ENCODE assay signal across 9 mouse cellular contexts in the genomic region with DNA sequence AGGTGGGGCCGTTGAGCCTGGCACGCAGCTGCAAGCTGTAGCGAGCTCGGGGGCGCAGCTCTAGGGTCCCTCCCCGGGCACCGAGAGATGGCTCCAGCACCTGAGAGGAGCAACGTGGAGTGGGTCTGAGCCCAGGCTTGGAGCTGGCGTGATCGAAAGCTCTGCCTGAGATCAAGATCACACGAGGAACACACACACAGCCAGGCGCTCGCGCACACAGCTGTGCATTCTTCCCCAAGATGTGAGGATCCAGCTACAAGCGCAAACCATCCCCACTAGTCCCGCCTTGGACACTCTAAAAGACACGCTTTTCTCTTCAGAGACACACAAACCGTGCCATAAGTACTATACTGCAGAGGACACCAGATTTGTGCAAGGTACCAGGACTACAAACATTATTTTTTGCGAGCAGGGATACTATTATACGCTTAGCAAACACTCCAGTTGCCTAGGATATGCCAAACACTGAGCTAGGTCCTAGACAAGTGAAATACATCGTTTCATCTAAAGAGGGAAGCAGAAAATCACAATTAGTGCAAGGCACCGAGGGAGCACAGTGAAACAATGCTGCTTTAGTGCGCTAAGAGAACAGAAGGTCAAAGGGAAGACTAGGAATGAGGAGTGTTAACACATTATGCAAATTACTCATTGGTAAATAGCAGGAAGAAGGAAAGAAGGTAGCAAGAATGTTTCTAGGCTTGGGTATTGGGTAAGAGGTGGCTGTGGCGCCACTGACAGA. TPM values are rescaled to one million over a fixed set of nuclear protein-coding genes. Genes with fewer than 3 reads are reported as not detected.
A peak's percentile ranks its signal among the peaks of the same experiment; 100 is the strongest.
DNase-seq lines count a peak whose midpoint lies in the region; ATAC-seq and TF ChIP-seq lines count a peak whose summit lies in the region.
"Had no signal": no experiment of that assay in that cellular context is flagged by ENCODE, and none has a peak within 500 bp of the region (broad histone marks: within the 10 kb centered on the region; RNA-seq: fewer than 3 reads in every experiment).

No protein-coding gene starts in this region.

- no peaks in the 10 kb centered on the region for H3K27me3 ChIP-seq in heart, embryonic 11.5 days (ENCODE audit: control insufficient read depth, insufficient read depth, low read length)
- H3K27me3 ChIP-seq in hindbrain, embryonic 15.5 days = no peaks in the 10 kb centered on the region
- H3K27me3 ChIP-seq in midbrain, embryonic 13.5 days = peaks cover 9% of the 10 kb centered on the region

- TF ChIP-seq POLR2A in brain, embryonic 14.5 days (IDR thresholded peaks at IDR 0.05; ENCODE audit: borderline replicate concordance, extremely low read depth, insufficient read depth, insufficient read length, poor library complexity, severe bottlenecking) = no peak

- H3K4me2 ChIP-seq in heart, embryonic 11.5 days = peak overlapping the region; percentile 61
- peak overlapping the region; percentile 80 for H3K4me2 ChIP-seq in hindbrain, embryonic 15.5 days
- peak overlapping the region; percentile 72 for H3K4me2 ChIP-seq in midbrain, embryonic 13.5 days (replicated peaks)

- no peaks in the 10 kb centered on the region for H3K9me3 ChIP-seq in heart, embryonic 11.5 days (replicated peaks; ENCODE audit: control insufficient read depth, low read length)
- no peaks in the 10 kb centered on the region for H3K9me3 ChIP-seq in hindbrain, embryonic 15.5 days
- H3K9me3 ChIP-seq in midbrain, embryonic 13.5 days = no peaks in the 10 kb centered on the region

- no peaks in the 10 kb centered on the region for H3K36me3 ChIP-seq in heart, embryonic 11.5 days (ENCODE audit: control insufficient read depth, insufficient read depth, low read length)
- no peaks in the 10 kb centered on the region for H3K36me3 ChIP-seq in hindbrain, embryonic 15.5 days
- no peaks in the 10 kb centered on the region for H3K36me3 ChIP-seq in midbrain, embryonic 13.5 days

- peak overlapping the region; percentile 40 for H3K9ac ChIP-seq in heart, embryonic 11.5 days (ENCODE audit: low read depth, low read length)
- peak overlapping the region; percentile 47 for H3K9ac ChIP-seq in hindbrain, embryonic 15.5 days
- peak overlapping the region; percentile 63 for H3K9ac ChIP-seq in midbrain, embryonic 13.5 days (replicated peaks)

- TF ChIP-seq CTCF in brain, embryonic 14.5 days (IDR thresholded peaks at IDR 0.05; ENCODE audit: borderline replicate concordance, extremely low read depth, insufficient read depth, insufficient read length) = no peak

- H3K4me3 ChIP-seq in heart, embryonic 11.5 days (ENCODE audit: low read depth, low read length) = peak overlapping the region; percentile 26
- H3K4me3 ChIP-seq in hindbrain, embryonic 15.5 days = peak overlapping the region; percentile 41
- peak overlapping the region; percentile 42 for H3K4me3 ChIP-seq in midbrain, embryonic 13.5 days (replicated peaks)

- ATAC-seq in heart, embryonic 11.5 days (replicated peaks; ENCODE audit: insufficient number of reproducible peaks, low FRiP score, low TSS enrichment) = peak; percentile 24; the same call in 1 of the 2 replicates
- ATAC-seq in hindbrain, embryonic 15.5 days (ENCODE audit: low FRiP score, low read depth) = peak; percentile 47
- peak; percentile 62; the same call in 1 of the 2 replicates for ATAC-seq in midbrain, embryonic 13.5 days
- ATAC-seq in megakaryocyte, adult 5-6 weeks (ENCODE audit: poor library complexity, severe bottlenecking) = no peak

- DNase-seq in heart, postnatal 4 days = no peak
- DNase-seq in brain, embryonic 14.5 days (ENCODE audit: low read depth) = peak; percentile 38
- no peak for DNase-seq in Muller cell, postnatal 12 days (ENCODE audit: inconsistent ontology term)
- DNase-seq in urinary bladder, postnatal 36 days (ENCODE audit: low spot score in 2 of 2) = no peak

- no peak overlapping the region for H3K27ac ChIP-seq in heart, embryonic 11.5 days (ENCODE audit: low read depth, low read length)
- H3K27ac ChIP-seq in hindbrain, embryonic 15.5 days (replicated peaks) = 0 out of 2 replicates have a peak overlapping the region, but pooled peaks have one; percentile 22
- H3K27ac ChIP-seq in midbrain, embryonic 13.5 days = no peak overlapping the region

- peaks cover 7% of the 10 kb centered on the region; the same call in 1 of the 2 replicates for H3K4me1 ChIP-seq in heart, embryonic 11.5 days (ENCODE audit: control insufficient read depth, insufficient read depth, low read length)
- H3K4me1 ChIP-seq in hindbrain, embryonic 15.5 days (replicated peaks) = peaks cover 14% of the 10 kb centered on the region
- peaks cover 17% of the 10 kb centered on the region for H3K4me1 ChIP-seq in midbrain, embryonic 13.5 days (replicated peaks)

- WGBS in heart, embryonic 11.5 days (ENCODE audit: insufficient replicate concordance) = 33% methylated on average over 24 of the region's 24 CpGs
- WGBS in hindbrain, embryonic 15.5 days = 9% methylated on average over 24 of the region's 24 CpGs
- WGBS in midbrain, embryonic 13.5 days = 18% methylated on average over 24 of the region's 24 CpGs

RNA-seq across cellular contexts. Expression of a gene that starts 9.4 kb away (rescaled TPM):
- 169 and 179 TPM in 2 replicates for polyA plus RNA-seq in heart, embryonic 11.5 days (2014; fragmentation: Nextera tagmentation; extraction: Ambion mirVana)
- total RNA-seq in heart, postnatal 4 days (2021) = 10 to 100 TPM; 68.2 to 73.1 TPM
- 54.5 and 108 TPM in 2 replicates for polyA plus RNA-seq in brain, embryonic 14.5 days (2012; rRNA removed)
- 42.2 and 62.1 TPM in 2 replicates for polyA plus RNA-seq in hindbrain, embryonic 15.5 days (2015; fragmentation: Nextera tagmentation; extraction: Ambion mirVana)
- 105 TPM in 2 replicates for polyA plus RNA-seq in midbrain, embryonic 13.5 days (2015; fragmentation: Nextera tagmentation; extraction: Ambion mirVana)
- total RNA-seq in megakaryocyte, adult 5-6 weeks (2015) = 47.3 and 47.8 TPM in 2 replicates
- 81.0 and 83.9 TPM in 2 replicates for total RNA-seq in megakaryocyte, adult 5-6 weeks (2017)

RNA-seq across cellular contexts. Expression of a gene that starts 10.7 kb away (rescaled TPM):
- 3.7 and 4.4 TPM in 2 replicates for polyA plus RNA-seq in heart, embryonic 11.5 days (2014; fragmentation: Nextera tagmentation; extraction: Ambion mirVana)
- under 1 TPM in 1 of 2 experiments, not detected in 1; 0.14 TPM for total RNA-seq in heart, postnatal 4 days (2021)
- polyA plus RNA-seq in brain, embryonic 14.5 days (2012; rRNA removed) = 0.08 and 0.26 TPM in 2 replicates
- polyA plus RNA-seq in hindbrain, embryonic 15.5 days (2015; fragmentation: Nextera tagmentation; extraction: Ambion mirVana) = 0.14 and 0.27 TPM in 2 replicates
- polyA plus RNA-seq in midbrain, embryonic 13.5 days (2015; fragmentation: Nextera tagmentation; extraction: Ambion mirVana) = 0.19 TPM in 2 replicates
- 0.36 TPM in 1 of 2 replicates, not detected in the other for total RNA-seq in megakaryocyte, adult 5-6 weeks (2015)
- total RNA-seq in megakaryocyte, adult 5-6 weeks (2017) = not detected in 2 replicates
- polyA plus RNA-seq: C2C12 had no signal

RNA-seq across cellular contexts. Expression of a gene that starts 18.7 kb away (rescaled TPM):
- polyA plus RNA-seq in heart, embryonic 11.5 days (2014; fragmentation: Nextera tagmentation; extraction: Ambion mirVana) = 59.7 and 68.4 TPM in 2 replicates
- total RNA-seq in heart, postnatal 4 days (2021) = 10 to 100 TPM; 38.0 to 44.4 TPM
- 48.5 and 56.6 TPM in 2 replicates for polyA plus RNA-seq in brain, embryonic 14.5 days (2012; rRNA removed)
- polyA plus RNA-seq in hindbrain, embryonic 15.5 days (2015; fragmentation: Nextera tagmentation; extraction: Ambion mirVana) = 35.2 TPM in 2 replicates
- polyA plus RNA-seq in midbrain, embryonic 13.5 days (2015; fragmentation: Nextera tagmentation; extraction: Ambion mirVana) = 25.8 and 25.9 TPM in 2 replicates
- total RNA-seq in megakaryocyte, adult 5-6 weeks (2015) = 88.6 and 93.9 TPM in 2 replicates
- 67.1 and 76.1 TPM in 2 replicates for total RNA-seq in megakaryocyte, adult 5-6 weeks (2017)

RNA-seq across cellular contexts. Expression of a gene that starts 37.4 kb away (rescaled TPM):
- 91.1 and 95.1 TPM in 2 replicates for polyA plus RNA-seq in heart, embryonic 11.5 days (2014; fragmentation: Nextera tagmentation; extraction: Ambion mirVana)
- total RNA-seq in heart, postnatal 4 days (2021) = 10 to 100 TPM; 60.2 to 60.5 TPM
- polyA plus RNA-seq in brain, embryonic 14.5 days (2012; rRNA removed) = 83.4 and 95.1 TPM in 2 replicates
- polyA plus RNA-seq in hindbrain, embryonic 15.5 days (2015; fragmentation: Nextera tagmentation; extraction: Ambion mirVana) = 95.1 and 105 TPM in 2 replicates
- polyA plus RNA-seq in midbrain, embryonic 13.5 days (2015; fragmentation: Nextera tagmentation; extraction: Ambion mirVana) = 124 and 130 TPM in 2 replicates
- 76.9 and 102 TPM in 2 replicates for total RNA-seq in megakaryocyte, adult 5-6 weeks (2015)
- 82.0 and 106 TPM in 2 replicates for total RNA-seq in megakaryocyte, adult 5-6 weeks (2017)

RNA-seq across cellular contexts. Expression of a gene that starts 37.5 kb away (rescaled TPM):
- 6.6 and 7.6 TPM in 2 replicates for polyA plus RNA-seq in heart, embryonic 11.5 days (2014; fragmentation: Nextera tagmentation; extraction: Ambion mirVana)
- 10 to 100 TPM; 17.1 to 17.7 TPM for total RNA-seq in heart, postnatal 4 days (2021)
- 32.5 and 48.7 TPM in 2 replicates for polyA plus RNA-seq in brain, embryonic 14.5 days (2012; rRNA removed)
- polyA plus RNA-seq in hindbrain, embryonic 15.5 days (2015; fragmentation: Nextera tagmentation; extraction: Ambion mirVana) = 8.7 and 9.0 TPM in 2 replicates
- 11.0 and 11.4 TPM in 2 replicates for polyA plus RNA-seq in midbrain, embryonic 13.5 days (2015; fragmentation: Nextera tagmentation; extraction: Ambion mirVana)
- total RNA-seq in megakaryocyte, adult 5-6 weeks (2015) = 11.2 and 13.6 TPM in 2 replicates
- total RNA-seq in megakaryocyte, adult 5-6 weeks (2017) = 4.1 and 5.5 TPM in 2 replicates
